Mouse (Mus musculus) mammary gland, adult 2 months (tissue): ENCODE data around the gene Nqo2. TPM values are rescaled to one million over a fixed set of nuclear protein-coding genes. Genes with fewer than 3 reads are reported as not detected.

Experiments used
- polyA plus RNA-seq: library from polyadenylated mRNA; depleted of rRNA; stranded (reverse); fragments of >200 nt; gene quantifications from 2 replicates; pipeline ENCODE4 v1.2.3, GENCODE M21; 2012; ENCODE audit warnings: low replicate concordance; rRNA removed

Gene Nqo2
- 3.2 and 15.1 TPM in 2 replicates for polyA plus RNA-seq

DNA sequence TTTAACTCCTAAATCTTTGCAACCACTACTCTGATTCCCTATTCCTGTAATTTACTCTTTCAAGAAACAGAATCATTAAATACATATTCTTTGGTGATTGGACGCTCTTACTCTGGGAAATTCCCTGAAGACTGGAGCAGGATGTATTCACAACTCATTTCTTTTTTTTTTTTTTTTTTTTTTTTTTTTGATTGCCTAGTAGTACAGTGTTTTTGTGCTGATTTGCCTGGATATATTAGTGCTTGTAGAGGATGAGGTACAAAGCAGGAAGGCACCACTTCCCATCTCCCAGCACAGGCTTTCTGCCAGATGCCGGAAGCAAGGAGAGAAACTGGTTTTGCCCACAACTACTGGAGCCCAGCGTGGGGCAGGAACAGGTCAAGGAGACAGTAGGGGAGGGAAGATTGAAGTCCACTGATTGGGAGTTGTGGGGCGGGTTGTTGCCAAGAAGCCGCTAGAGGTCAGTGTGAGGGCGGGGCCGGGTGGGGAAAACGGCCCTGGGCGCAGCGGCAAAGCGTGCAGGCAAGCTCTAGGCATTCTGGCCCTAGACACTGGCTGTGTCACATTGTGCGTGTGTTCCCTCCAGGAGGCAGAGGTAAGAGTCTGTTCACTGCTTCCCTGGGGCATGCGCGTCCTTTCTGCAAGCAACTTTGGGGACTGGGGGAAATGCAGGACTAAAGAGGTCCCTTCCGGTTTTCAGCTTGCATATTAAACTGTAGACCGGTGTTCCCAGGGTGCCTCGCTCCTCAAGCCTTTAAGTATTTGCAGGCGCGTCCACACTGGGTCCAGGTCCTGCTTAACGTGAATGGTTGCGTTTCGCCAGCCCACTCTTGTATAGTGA lies at the start of gene Nqo2:
Gene Nqo2, plus strand, starts transcription at position 482 of the 841 bp plus-strand sequence.

DNA sequence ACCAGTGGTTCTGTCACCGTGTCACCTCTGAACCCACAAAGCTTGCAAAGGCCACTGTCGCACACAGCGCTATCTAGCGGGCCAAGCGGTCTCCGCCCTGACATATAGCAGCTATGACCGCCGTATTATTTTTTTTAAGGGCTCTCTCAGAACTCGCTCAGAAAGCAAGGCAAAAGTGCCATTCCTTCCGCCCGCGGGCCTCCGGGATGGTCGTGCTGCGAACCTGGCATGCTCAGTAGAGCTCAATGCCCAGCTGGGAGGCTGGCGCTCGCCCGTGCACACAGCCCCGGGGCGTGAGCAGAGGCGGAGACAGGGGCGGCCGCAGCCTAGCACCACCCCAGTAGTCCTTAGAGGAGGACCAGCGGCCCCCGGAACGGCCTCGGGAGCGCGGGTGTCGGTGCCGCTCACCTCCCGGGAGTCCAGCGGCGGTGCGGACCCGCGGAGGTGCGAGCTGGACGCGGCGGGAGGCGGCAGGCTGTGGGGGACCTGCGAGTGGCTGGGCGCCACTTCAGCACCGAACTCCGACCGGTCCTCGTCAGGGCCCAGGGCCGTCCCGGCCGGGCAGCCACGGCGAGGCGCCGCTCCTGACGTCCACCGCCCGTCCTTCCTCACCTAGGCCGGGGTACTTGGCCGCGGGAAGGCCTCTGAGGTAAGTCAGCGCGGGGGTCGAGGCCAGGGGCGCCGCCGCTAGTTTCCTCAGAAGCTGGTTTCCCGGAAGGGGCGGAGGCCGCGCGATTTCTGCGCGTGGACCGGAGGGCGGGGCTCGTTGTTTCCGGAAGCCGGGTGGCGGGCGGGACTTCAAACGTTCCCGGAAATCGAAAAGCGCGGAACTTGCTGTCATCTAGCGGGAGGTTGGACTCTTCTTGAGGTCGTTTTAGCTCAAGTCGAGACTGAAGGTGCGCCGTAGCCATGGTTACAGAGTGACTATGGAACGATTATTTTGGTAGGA lies 37.8 kb downstream of the Nqo2 start, which contains the start of the genes Ripk1 and Serpinb6a:
Gene Ripk1, plus strand, starts transcription at position 306 of the 949 bp plus-strand sequence.
Gene Serpinb6a, minus strand, starts transcription at position 737 of the 949 bp plus-strand sequence.

DNA sequence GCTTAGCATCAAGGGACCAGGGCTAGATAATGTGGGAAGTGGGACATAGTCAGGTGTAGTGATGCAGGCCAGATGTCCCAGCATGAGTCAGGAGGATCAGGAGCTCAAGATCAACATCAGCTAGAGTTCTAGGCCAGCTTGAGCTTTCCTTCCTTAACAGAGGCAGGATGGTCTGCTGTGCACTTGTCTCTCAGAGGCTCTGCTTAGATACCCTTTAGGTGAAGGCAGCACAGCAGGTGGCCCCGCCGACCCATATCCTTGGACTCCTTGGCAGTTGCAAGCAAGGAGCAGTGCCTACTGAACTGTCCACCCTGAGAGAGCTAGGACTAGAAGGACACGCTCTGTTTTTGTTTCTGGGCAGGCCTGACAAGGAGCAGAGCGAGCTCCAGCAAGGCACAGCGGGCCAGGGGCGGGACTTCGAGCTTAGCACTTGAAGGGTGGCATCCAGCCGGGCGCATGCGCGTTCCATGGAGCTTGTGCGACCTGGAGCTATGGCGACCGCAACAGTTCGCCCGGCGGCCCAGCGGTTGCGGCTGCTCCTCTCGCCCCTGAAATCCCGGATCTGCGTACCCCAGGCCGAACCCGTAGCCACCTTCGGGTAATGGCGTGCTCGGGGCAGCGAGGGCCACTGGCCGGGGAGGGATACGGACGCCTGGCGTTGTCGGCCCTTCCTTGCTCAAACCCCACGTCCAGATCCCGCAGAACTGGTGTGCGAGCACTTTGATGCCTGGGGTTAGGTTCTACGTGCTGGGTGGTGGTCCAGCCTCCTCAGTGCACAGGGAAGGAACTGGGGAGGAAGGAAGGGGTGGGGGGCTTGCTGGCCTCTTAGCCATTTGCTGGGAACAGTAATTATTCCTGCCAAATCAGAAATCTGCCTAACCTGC lies 72.9 kb downstream of the Nqo2 start, which contains the start of gene Bphl:
Gene Bphl, plus strand, starts transcription at position 426 of the 884 bp plus-strand sequence.

Other genes with a start within 250 kb of the Nqo2 start
- gene Serpinb6e, start 121.3 kb upstream of the Nqo2 start, polyA plus RNA-seq, result 0.80 TPM in 1 of 2 replicates, not detected in the other
- gene Serpinb6c, start 59.0 kb upstream of the Nqo2 start, polyA plus RNA-seq, result not detected in 2 replicates
- 6.7 and 17.5 TPM in 2 replicates for gene Ripk1, start 37.7 kb downstream of the Nqo2 start, polyA plus RNA-seq
- gene Serpinb6a, start 38.1 kb downstream of the Nqo2 start, polyA plus RNA-seq, result 58.3 and 126 TPM in 2 replicates
- gene Bphl, start 72.9 kb downstream of the Nqo2 start, polyA plus RNA-seq, result 33.9 and 44.3 TPM in 2 replicates
- gene Tubb2a, start 113.3 kb downstream of the Nqo2 start, polyA plus RNA-seq, result 213 and 220 TPM in 2 replicates
- 20.0 and 20.8 TPM in 2 replicates for gene Tubb2b, start 165.8 kb downstream of the Nqo2 start, polyA plus RNA-seq
- 77.4 and 194 TPM in 2 replicates for gene Psmg4, start 198.3 kb downstream of the Nqo2 start, polyA plus RNA-seq